Mouse (Mus musculus) G1E (cell line): ENCODE results near the gene Gm45837.

Source experiments
- CTCF ChIP-seq: IDR thresholded peaks from 2 replicates; pipeline ENCODE4 v1.5.1; 2012; ENCODE audit warnings: low read depth, low read length, inconsistent platforms, mixed read lengths
- POLR2AphosphoS5 ChIP-seq: IDR thresholded peaks from 2 replicates; pipeline ENCODE4 v1.6.1; 2012; ENCODE audit warnings: low read depth, low read length, inconsistent platforms; ENCODE audit not compliant: insufficient replicate concordance

DNA sequence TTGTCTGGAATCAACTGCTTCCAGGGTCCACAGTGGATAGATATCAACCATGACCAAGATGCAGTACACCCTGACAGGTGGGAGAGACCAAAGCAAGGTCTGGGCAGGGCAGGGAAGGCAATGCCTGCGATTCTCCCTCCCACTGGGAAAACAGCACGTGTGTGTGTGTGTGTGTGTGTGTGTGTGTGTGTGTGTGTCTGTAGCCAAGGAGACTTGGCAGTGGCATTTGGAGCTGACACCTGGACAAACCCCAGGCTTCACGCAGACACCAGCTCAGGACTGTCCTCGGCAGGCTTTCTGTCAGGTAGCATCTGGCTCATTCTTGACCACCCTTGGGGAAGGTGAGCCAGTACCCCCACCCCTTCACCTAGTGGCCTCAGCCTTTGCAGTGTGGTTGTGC lies 69.2 kb downstream of the Gm45837 start:
- TF ChIP-seq POLR2AphosphoS5: no peak
- no peak for TF ChIP-seq CTCF
